In the genomic region with DNA sequence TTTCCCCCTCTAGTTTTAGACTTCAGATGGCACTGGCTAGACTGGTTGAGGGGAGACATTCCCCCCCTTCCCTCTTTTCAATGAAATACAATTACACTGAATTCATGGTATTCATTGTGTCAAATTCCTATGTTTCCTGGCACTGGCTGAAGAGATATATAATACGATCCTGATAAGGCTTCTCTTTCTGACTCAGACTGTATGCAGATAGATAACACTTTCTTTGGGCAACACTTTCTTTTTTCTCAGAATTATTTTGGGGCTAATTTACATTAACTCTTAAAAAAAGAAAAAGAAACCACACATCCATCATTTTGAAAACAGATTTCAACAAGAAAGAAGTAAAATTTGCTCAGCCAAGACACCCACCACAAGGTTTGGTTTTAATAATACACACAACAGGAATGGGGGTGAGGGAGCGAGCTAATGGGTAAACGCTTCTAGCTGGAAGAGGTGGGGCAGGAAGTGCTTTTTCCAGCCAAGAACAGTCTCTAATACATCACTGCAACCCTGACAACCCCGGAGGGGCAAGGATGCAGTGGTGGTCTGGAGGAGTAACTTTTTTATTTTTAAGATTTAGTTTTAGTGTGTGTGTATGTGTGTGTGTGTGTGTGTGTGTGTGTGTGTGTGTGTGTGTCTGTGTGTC, we compare ENCODE assay signal across 13 mouse cellular contexts.
"Had no signal": no experiment of that assay in that cellular context is flagged by ENCODE, and none has a peak within 500 bp of the region (broad histone marks: within the 10 kb centered on the region; RNA-seq: fewer than 3 reads in every experiment).

No protein-coding gene starts in this region.

- H3K36me3 ChIP-seq: liver, embryonic 15.5 days; midbrain, embryonic 10.5 days; neural tube, embryonic 15.5 days had no signal

- H3K4me1 ChIP-seq: liver, embryonic 15.5 days had no signal

- H3K4me2 ChIP-seq: liver, embryonic 11.5 days; liver, embryonic 15.5 days; lung, embryonic 14.5 days; neural tube, embryonic 15.5 days had no signal

- H3K9ac ChIP-seq: liver, embryonic 15.5 days; lung, embryonic 14.5 days; neural tube, embryonic 15.5 days had no signal

- H3K27ac ChIP-seq: liver, embryonic 15.5 days; macrophage; midbrain, embryonic 10.5 days; neural tube, embryonic 15.5 days had no signal

- DNase-seq: kidney, adult 8-10 months; left cerebral cortex, postnatal 4 days; lung, embryonic 14.5 days; lung, postnatal 14 days; midbrain, embryonic 14.5 days; right cerebral cortex, adult 18-20 months; right cerebral cortex, postnatal 25 days had no signal

- H3K27me3 ChIP-seq: liver, embryonic 15.5 days; neural tube, embryonic 15.5 days had no signal

- H3K9me3 ChIP-seq: liver, embryonic 15.5 days; neural tube, embryonic 15.5 days had no signal

- H3K4me3 ChIP-seq: liver, embryonic 15.5 days; midbrain, embryonic 10.5 days; myocyte; neural tube, embryonic 15.5 days had no signal
